ENCODE assay signal across 27 mouse cellular contexts in genomic region chr14:69536539-69536938, GRCm38 (mm10). TPM values are rescaled to one million over a fixed set of nuclear protein-coding genes. Genes with fewer than 3 reads are reported as not detected.
DNase-seq lines count a peak whose midpoint lies in the region; ATAC-seq and TF ChIP-seq lines count a peak whose summit lies in the region.
"Not testable (repeated sequence)": the region's sequence is repeated elsewhere in the genome, so short reads cannot be mapped to it uniquely, and the experiment has no call there.
"Had no signal": no experiment of that assay in that cellular context is flagged by ENCODE, and none has a peak within 500 bp of the region (broad histone marks: within the 10 kb centered on the region; RNA-seq: fewer than 3 reads in every experiment).

No protein-coding gene starts in this region.

- not testable (repeated sequence) for H3K4me2 ChIP-seq in heart, embryonic 13.5 days; intestine, embryonic 16.5 days (ENCODE audit: low read depth, low read length); liver, embryonic 12.5 days; liver, embryonic 15.5 days; lung, embryonic 14.5 days

- WGBS in heart, embryonic 13.5 days = no CpG with 5 or more reads among the region's 7 CpGs
- no CpG with 5 or more reads among the region's 7 CpGs for WGBS in intestine, embryonic 16.5 days
- no CpG with 5 or more reads among the region's 7 CpGs for WGBS in liver, embryonic 12.5 days (ENCODE audit: insufficient replicate concordance)
- no CpG with 5 or more reads among the region's 7 CpGs for WGBS in liver, embryonic 15.5 days (ENCODE audit: insufficient replicate concordance)
- no CpG with 5 or more reads among the region's 7 CpGs for WGBS in lung, embryonic 14.5 days

- H3K27me3 ChIP-seq in G1E (ENCODE audit: insufficient read depth, low read length); heart, embryonic 13.5 days (replicated peaks); intestine, embryonic 16.5 days (replicated peaks; ENCODE audit: control insufficient read depth, insufficient read depth, low read length); liver, embryonic 12.5 days (replicated peaks); liver, embryonic 15.5 days; lung, embryonic 14.5 days (ENCODE audit: insufficient read depth, low read length): not testable (repeated sequence)

- H3K9ac ChIP-seq in heart, embryonic 13.5 days; intestine, embryonic 16.5 days (ENCODE audit: low read depth, low read length); liver, embryonic 12.5 days; liver, embryonic 15.5 days; lung, embryonic 14.5 days: not testable (repeated sequence)

- not testable (repeated sequence) for H3K4me3 ChIP-seq in G1E (ENCODE audit: low read depth, low read length); heart, embryonic 13.5 days; intestine, embryonic 16.5 days (ENCODE audit: low read length); liver, embryonic 12.5 days; liver, embryonic 15.5 days (replicated peaks); lung, embryonic 14.5 days (ENCODE audit: low read depth, low read length)

- DNase-seq in G1E (ENCODE audit: low spot score); lung, embryonic 14.5 days: not testable (repeated sequence)

- not testable (repeated sequence) for H3K4me1 ChIP-seq in G1E (ENCODE audit: insufficient read depth, low read depth, low read length); heart, embryonic 13.5 days; intestine, embryonic 16.5 days (ENCODE audit: control insufficient read depth, insufficient read depth, low read length); liver, embryonic 12.5 days; liver, embryonic 15.5 days (replicated peaks); lung, embryonic 14.5 days (ENCODE audit: insufficient read depth)

- H3K9me3 ChIP-seq in G1E (replicated peaks); heart, embryonic 13.5 days; intestine, embryonic 16.5 days (ENCODE audit: control insufficient read depth, low read length); liver, embryonic 12.5 days (replicated peaks); liver, embryonic 15.5 days (replicated peaks); lung, embryonic 14.5 days (ENCODE audit: low read depth, low read length): not testable (repeated sequence)

- not testable (repeated sequence) for H3K36me3 ChIP-seq in G1E (replicated peaks); heart, embryonic 13.5 days; intestine, embryonic 16.5 days (ENCODE audit: control insufficient read depth, insufficient read depth, low read length); liver, embryonic 12.5 days; liver, embryonic 15.5 days (replicated peaks); lung, embryonic 14.5 days (ENCODE audit: insufficient read depth)

- peak; percentile 67 for ATAC-seq in G1E (ENCODE audit: extremely low read depth, insufficient number of reproducible peaks, low FRiP score, poor library complexity, severe bottlenecking)
- peak; percentile 78 for ATAC-seq in erythroid progenitor cell, adult 5-6 weeks (replicated peaks; ENCODE audit: low FRiP score, poor library complexity, severe bottlenecking)
- peak; percentile 54; the same call in 1 of the 2 replicates for ATAC-seq in heart, embryonic 13.5 days (ENCODE audit: extremely low read depth, insufficient number of reproducible peaks, low FRiP score, low TSS enrichment)
- ATAC-seq in intestine, embryonic 16.5 days = peak; percentile 51
- peak; percentile 86 for ATAC-seq in liver, embryonic 12.5 days
- ATAC-seq in liver, embryonic 15.5 days (ENCODE audit: insufficient read depth) = peak; percentile 79
- peak; percentile 47; the same call in 1 of the 2 replicates for ATAC-seq in lung, embryonic 14.5 days (ENCODE audit: insufficient read depth)
- ATAC-seq in megakaryocyte-erythroid progenitor cell, adult 5-6 weeks (replicated peaks; ENCODE audit: low FRiP score, low TSS enrichment, poor library complexity, severe bottlenecking) = peak; percentile 87

- H3K27ac ChIP-seq in heart, embryonic 13.5 days (replicated peaks); intestine, embryonic 16.5 days (ENCODE audit: low read length); liver, embryonic 12.5 days; liver, embryonic 15.5 days (replicated peaks); lung, embryonic 14.5 days (ENCODE audit: low read depth): not testable (repeated sequence)

- TF ChIP-seq CTCF in G1E (IDR thresholded peaks at IDR 0.05; ENCODE audit: low read depth, low read length); lung, embryonic 14.5 days (IDR thresholded peaks at IDR 0.05; ENCODE audit: low read depth): not testable (repeated sequence)

RNA-seq across cellular contexts. Expression of gene Entpd4b, which starts 18.7 kb away (rescaled TPM):
- total RNA-seq in G1E (2014; fragmentation: Nextera tagmentation) (8.2 and 8.5 TPM in 2 replicates), G1E (2017) (6.1 and 6.8 TPM in 2 replicates)
- 1.7 and 2.1 TPM in 2 replicates for polyA plus RNA-seq in G1E (2012)
- 0.72 and 0.84 TPM in 2 replicates for total RNA-seq in erythroid progenitor cell, adult 5-6 weeks (2015; ENCODE audit: low replicate concordance)
- total RNA-seq in erythroid progenitor cell, adult 5-6 weeks (2017; ENCODE audit: low replicate concordance) = 1.2 and 5.3 TPM in 2 replicates
- 19.5 and 19.6 TPM in 2 replicates for polyA plus RNA-seq in heart, embryonic 13.5 days (2015; fragmentation: Nextera tagmentation; extraction: Ambion mirVana)
- polyA plus RNA-seq in intestine, embryonic 16.5 days (2015; fragmentation: Nextera tagmentation; extraction: Ambion mirVana) = 16.6 and 16.8 TPM in 2 replicates
- 5.1 and 6.2 TPM in 2 replicates for polyA plus RNA-seq in liver, embryonic 12.5 days (2016; fragmentation: Nextera tagmentation; extraction: Ambion mirVana)
- polyA plus RNA-seq in liver, embryonic 15.5 days (2015; fragmentation: Nextera tagmentation; extraction: Ambion mirVana) = 3.8 and 3.9 TPM in 2 replicates
- 15.2 and 15.6 TPM in 2 replicates for polyA plus RNA-seq in lung, embryonic 14.5 days (2014; fragmentation: Nextera tagmentation; extraction: Ambion mirVana)
- 12.3 and 13.0 TPM in 2 replicates for total RNA-seq in megakaryocyte-erythroid progenitor cell, adult 5-6 weeks (2014; fragmentation: Nextera tagmentation)
- 8.6 and 10.4 TPM in 2 replicates for total RNA-seq in megakaryocyte-erythroid progenitor cell, adult 5-6 weeks (2017)

RNA-seq across cellular contexts. Expression of gene Gm27179, which starts 24.2 kb away (rescaled TPM):
- not detected in 2 replicates for total RNA-seq in G1E (2014; fragmentation: Nextera tagmentation)
- not detected in 2 replicates for total RNA-seq in G1E (2017)
- not detected in 2 replicates for polyA plus RNA-seq in G1E (2012)
- total RNA-seq in erythroid progenitor cell, adult 5-6 weeks (2015; ENCODE audit: low replicate concordance) = not detected in 2 replicates
- total RNA-seq in erythroid progenitor cell, adult 5-6 weeks (2017; ENCODE audit: low replicate concordance) = not detected in 2 replicates
- polyA plus RNA-seq in heart, embryonic 13.5 days (2015; fragmentation: Nextera tagmentation; extraction: Ambion mirVana) = not detected in 2 replicates
- not detected in 2 replicates for polyA plus RNA-seq in intestine, embryonic 16.5 days (2015; fragmentation: Nextera tagmentation; extraction: Ambion mirVana)
- 0.07 TPM in 1 of 2 replicates, not detected in the other for polyA plus RNA-seq in liver, embryonic 12.5 days (2016; fragmentation: Nextera tagmentation; extraction: Ambion mirVana)
- polyA plus RNA-seq in liver, embryonic 15.5 days (2015; fragmentation: Nextera tagmentation; extraction: Ambion mirVana) = 0.03 TPM in 1 of 2 replicates, not detected in the other
- not detected in 2 replicates for polyA plus RNA-seq in lung, embryonic 14.5 days (2014; fragmentation: Nextera tagmentation; extraction: Ambion mirVana)
- total RNA-seq in megakaryocyte-erythroid progenitor cell, adult 5-6 weeks (2014; fragmentation: Nextera tagmentation) = not detected in 2 replicates
- total RNA-seq in megakaryocyte-erythroid progenitor cell, adult 5-6 weeks (2017) = not detected in 2 replicates
- total RNA-seq: adrenal gland, adult 18-20 months; adrenal gland, postnatal 10 days; adrenal gland, postnatal 36 days; ES-E14; gastrocnemius, adult 18-20 months; gastrocnemius, postnatal 36 days; heart, adult 2 months; heart, postnatal 4 days had no signal
- polyA plus RNA-seq: embryonic facial prominence, embryonic 12.5 days; embryonic facial prominence, embryonic 15.5 days; erythroblast, embryonic 14.5 days; forebrain, embryonic 10.5 days; forebrain, embryonic 13.5 days; forebrain, embryonic 16.5 days; heart, embryonic 10.5 days; heart, embryonic 16.5 days; hindbrain, embryonic 12.5 days; hindbrain, embryonic 15.5 days; Patski had no signal

RNA-seq across cellular contexts. Expression of gene Gm16867, which starts 33.4 kb away (rescaled TPM):
- total RNA-seq in G1E (2014; fragmentation: Nextera tagmentation) (40.3 TPM in 1 of 2 replicates, not detected in the other), G1E (2017) (not detected in 2 replicates)
- polyA plus RNA-seq in G1E (2012) = 0.90 and 2.9 TPM in 2 replicates
- total RNA-seq in erythroid progenitor cell, adult 5-6 weeks (2015; ENCODE audit: low replicate concordance) = 388 and 391 TPM in 2 replicates
- 203 and 274 TPM in 2 replicates for total RNA-seq in erythroid progenitor cell, adult 5-6 weeks (2017; ENCODE audit: low replicate concordance)
- not detected in 2 replicates for polyA plus RNA-seq in heart, embryonic 13.5 days (2015; fragmentation: Nextera tagmentation; extraction: Ambion mirVana)
- not detected in 2 replicates for polyA plus RNA-seq in intestine, embryonic 16.5 days (2015; fragmentation: Nextera tagmentation; extraction: Ambion mirVana)
- 0.35 and 0.51 TPM in 2 replicates for polyA plus RNA-seq in liver, embryonic 12.5 days (2016; fragmentation: Nextera tagmentation; extraction: Ambion mirVana)
- 0.20 and 0.63 TPM in 2 replicates for polyA plus RNA-seq in liver, embryonic 15.5 days (2015; fragmentation: Nextera tagmentation; extraction: Ambion mirVana)
- not detected in 2 replicates for polyA plus RNA-seq in lung, embryonic 14.5 days (2014; fragmentation: Nextera tagmentation; extraction: Ambion mirVana)
- total RNA-seq in megakaryocyte-erythroid progenitor cell, adult 5-6 weeks (2014; fragmentation: Nextera tagmentation) = 12.0 and 16.7 TPM in 2 replicates
- 4.3 and 7.7 TPM in 2 replicates for total RNA-seq in megakaryocyte-erythroid progenitor cell, adult 5-6 weeks (2017)
- total RNA-seq: ES-E14 had no signal
- polyA plus RNA-seq: embryonic facial prominence, embryonic 12.5 days; embryonic facial prominence, embryonic 15.5 days; forebrain, embryonic 10.5 days; forebrain, embryonic 13.5 days; heart, embryonic 16.5 days; hindbrain, embryonic 12.5 days; hindbrain, embryonic 15.5 days had no signal
